Mouse (Mus musculus): ENCODE measurements around the gene Gm49352.
"Not testable (repeated sequence)": the region's sequence is repeated elsewhere in the genome, so short reads cannot be mapped to it uniquely, and the experiment has no call there.

Gene Gm49352

DNA sequence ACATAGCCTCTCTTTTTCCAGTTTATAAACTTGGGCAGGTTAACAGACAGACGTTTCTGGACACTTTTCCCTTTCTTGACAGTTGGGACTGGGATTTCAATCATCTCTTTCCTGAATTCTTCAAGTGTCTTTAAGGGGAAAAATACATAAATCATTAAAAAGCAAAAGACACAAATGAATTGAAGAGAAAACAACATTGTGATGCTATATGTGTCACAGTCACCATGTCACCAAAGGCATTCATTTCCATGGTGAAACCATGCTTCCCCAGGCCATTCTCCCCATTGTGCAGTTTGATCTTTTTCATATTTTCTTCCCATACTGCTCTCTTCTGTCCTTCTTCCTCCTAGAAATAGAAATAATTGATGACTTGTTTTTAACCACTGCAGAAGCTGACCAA, at the start of gene Gm49352:
Gene Gm49352 (minus strand): TSS at position 101 of the 400 bp plus-strand sequence.
- not testable (repeated sequence) for DNase-seq (ENCODE audit: low read depth, low spot score)

DNA sequence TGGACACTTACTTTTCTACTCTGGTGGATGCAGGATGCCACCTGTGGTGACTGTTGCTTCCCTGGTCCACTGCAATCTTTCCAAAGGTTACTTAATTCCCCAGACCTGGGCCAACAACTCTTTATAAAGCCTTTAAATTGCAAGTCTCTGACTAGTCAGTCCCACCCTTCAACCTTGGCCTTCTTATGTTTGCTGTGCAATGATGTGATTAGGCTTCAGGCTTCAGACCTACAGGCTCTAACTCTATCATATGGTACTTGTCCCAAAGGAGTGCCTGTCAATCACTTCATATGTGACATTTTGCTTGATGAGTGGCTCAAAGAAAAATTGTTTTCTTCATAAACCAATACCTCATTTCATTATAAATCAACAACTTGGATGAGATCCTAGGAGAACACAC, 2.1 kb upstream of the Gm49352 start, which contains the start of gene Cts3:
Gene Cts3 (minus strand): TSS at position 101 of the 400 bp plus-strand sequence.
- DNase-seq (ENCODE audit: low read depth, low spot score) = no peak

DNA sequence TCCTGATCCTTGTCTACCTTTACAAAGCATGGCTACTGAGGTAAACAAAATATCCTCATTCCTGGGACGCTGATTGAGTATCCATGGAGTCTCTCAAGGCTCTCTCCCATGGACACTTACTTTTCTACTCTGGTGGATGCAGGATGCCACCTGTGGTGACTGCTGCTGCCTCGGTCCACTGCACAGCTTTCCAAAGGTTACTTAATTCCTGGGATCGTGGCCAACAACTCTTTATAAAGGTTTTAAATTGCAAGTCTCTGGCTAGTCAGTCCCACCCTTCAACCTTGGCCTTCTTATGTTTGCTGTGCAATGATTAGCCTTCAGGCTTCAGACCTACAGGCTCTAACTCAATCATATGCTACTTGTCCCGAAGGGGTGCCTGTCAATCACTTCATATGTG, 26.3 kb downstream of the Gm49352 start, which contains the start of gene Ctsm:
Gene Ctsm (minus strand): TSS at position 209 of the 400 bp plus-strand sequence.
- DNase-seq (ENCODE audit: low read depth, low spot score) = no peak

Data from retina, adult 2 months (tissue).